Mouse (Mus musculus): ENCODE measurements around the gene Mtx1.

Mtx1 gene

GRCm38 (mm10) chr3:89226900-89227299 is at the start of gene Mtx1:
Gene Mtx1, minus strand, starts transcription at chr3:89227088.
- DNase-seq (ENCODE audit: extremely low read depth, low read depth, low spot score): no peak

DNA sequence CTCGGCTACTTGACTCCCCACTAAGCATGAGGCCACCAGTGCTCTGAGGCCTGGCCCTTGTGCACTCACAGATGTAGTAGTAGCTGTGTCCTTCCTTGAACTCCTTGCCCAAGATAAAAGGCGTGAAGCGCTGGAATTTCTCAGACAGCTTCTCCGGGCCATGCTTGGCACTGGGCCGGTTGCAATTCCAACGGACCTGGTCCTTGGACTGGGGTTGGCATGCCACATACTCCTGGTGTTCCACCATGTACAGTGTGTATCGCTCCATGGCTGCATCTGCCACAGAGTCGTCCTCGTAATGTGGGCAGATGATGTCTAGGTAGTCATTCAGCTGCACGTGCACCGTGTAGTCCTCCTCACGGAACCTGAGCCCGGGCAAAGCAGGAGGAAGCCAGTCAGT is 49.2 kb upstream of the Mtx1 start:
- no peak for DNase-seq (ENCODE audit: extremely low read depth, low read depth, low spot score)

DNA sequence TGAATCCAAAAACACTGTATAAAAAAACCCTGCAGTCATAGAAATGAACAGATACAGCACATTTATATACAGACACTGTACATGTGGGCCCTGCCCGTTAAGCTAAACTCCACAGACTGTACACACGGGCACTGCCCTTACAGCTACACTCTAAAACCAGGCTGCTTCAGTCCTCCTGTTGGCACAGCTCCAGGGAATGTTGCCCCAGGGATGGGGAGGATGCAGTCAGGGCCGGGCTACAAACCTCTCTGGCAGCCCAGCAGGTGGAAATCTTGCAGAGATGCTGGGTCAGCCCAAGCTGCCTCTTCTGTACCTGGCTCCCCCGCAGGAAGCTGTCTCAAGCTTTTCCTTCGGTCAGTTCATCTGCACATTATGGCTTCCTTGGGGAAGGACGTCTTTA is 44.9 kb upstream of the Mtx1 start:
- no peak for DNase-seq (ENCODE audit: extremely low read depth, low read depth, low spot score)

- peak; percentile 89 for DNase-seq (ENCODE audit: extremely low read depth, low read depth, low spot score)
Observed at GRCm38 (mm10) chr3:89270891-89271290, 44.0 kb upstream of the Mtx1 start.

GRCm38 (mm10) chr3:89270051-89270755 is 43.3 kb upstream of the Mtx1 start, which contains the start of gene Slc50a1:
Gene Slc50a1, minus strand, starts transcription at chr3:89270570.
- DNase-seq (ENCODE audit: extremely low read depth, low read depth, low spot score): no peak

- no peak for DNase-seq (ENCODE audit: extremely low read depth, low read depth, low spot score)
Observed at GRCm38 (mm10) chr3:89268916-89269315, 42.0 kb upstream of the Mtx1 start.

DNA sequence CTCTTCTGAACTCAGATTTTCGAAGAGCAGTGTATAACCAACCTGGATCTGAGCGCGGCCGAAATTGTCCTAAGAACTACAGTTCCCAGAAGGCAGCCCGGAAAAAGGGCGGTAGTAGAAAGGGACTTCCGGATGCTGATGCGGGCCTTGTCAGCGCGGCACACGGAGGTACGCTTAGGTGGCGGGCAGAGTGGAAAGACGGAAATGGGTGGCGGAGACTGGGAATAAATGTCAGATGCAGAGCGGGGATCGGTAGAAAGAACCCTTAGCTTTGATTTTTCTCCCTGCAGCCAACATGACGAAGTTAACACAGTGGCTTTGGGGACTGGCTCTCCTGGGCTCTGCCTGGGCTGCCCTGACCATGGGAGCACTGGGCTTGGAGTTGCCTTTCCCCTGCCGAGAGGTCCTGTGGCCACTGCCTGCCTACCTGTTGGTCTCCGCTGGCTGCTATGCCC is 39.6 kb upstream of the Mtx1 start:
- DNase-seq (ENCODE audit: extremely low read depth, low read depth, low spot score): no peak

DNA sequence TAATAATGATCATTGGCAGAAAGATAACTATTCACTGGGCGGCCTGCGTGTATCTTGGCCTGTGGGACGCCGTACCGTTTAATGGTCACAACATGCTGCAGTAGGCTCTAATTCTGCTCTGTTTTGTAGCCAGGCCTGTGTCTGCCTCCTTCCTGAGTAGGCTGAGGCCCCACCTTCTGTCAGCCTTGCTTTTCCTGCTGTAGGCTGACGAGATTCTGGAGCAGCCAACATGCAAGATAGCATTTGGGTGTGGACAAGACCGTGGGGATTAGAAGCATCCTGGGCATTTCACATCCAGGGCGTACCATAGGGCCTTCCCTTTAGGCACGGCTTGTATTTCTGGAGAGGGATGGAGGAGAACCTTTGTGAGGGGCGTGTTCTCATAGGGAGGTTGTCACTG is 35.5 kb upstream of the Mtx1 start:
- no peak for DNase-seq (ENCODE audit: extremely low read depth, low read depth, low spot score)

DNA sequence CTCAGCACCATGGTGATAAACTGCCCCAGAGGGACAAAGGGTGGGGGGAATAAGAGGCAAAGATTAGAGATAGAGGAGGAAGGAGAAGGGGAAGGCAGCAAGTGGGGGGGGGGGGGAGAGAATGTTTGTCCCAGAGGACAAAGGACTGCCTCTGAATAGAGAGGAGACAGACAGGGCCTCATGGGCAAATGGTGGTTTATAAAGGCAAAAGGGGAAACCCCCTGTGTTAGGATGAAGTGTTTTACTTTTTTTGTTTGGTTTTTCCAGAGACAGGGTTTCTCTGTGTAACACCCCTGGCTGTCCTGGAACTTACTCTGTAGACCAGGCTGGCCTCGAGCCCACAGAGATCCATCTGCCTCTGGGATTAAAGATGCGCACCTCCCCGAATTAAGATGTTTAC is 33.3 kb upstream of the Mtx1 start:
- DNase-seq (ENCODE audit: extremely low read depth, low read depth, low spot score): no peak

DNA sequence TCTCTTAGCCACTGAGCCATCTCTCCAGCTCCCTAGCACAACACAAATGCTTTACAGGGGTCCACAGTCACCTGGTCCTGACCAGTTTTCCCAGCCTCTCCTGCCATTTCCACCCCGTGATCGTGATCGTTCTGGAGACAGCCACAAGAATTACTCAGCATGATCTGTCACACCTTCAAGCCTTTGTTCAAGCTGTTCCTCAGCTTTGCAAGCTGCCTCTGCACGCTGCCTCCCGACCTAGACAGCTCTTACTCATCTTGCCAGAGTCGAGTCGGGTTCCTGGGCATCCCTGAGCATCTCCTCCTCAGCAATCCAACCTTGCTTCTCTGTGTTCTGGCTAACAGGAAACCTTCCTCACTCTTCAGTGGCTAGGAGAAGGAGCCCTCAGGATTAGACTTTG is 32.2 kb upstream of the Mtx1 start, which contains the start of gene Dpm3:
Gene Dpm3, plus strand, starts transcription at position 283 of the 400 bp plus-strand sequence.
- no peak for DNase-seq (ENCODE audit: extremely low read depth, low read depth, low spot score)

DNA sequence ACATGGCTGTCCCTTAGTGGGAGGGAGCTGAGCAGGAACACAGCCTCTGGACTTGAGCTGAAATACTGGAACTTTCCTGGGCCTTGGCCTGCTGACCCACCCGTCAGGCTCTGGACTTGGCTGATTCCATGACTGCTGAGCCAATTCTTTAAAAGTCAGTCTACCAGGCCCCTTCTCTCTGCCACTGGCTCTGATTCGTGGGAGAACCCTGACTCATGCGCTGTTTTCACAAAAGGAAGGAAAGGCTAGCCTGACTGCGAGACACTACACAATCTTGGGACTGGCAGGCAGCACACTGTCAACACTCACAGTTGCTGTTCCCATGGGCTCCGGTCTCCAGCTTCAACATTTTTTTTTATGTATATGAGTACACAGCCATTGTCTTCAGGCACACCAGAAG is 29.3 kb upstream of the Mtx1 start:
- DNase-seq (ENCODE audit: extremely low read depth, low read depth, low spot score): no peak

DNA sequence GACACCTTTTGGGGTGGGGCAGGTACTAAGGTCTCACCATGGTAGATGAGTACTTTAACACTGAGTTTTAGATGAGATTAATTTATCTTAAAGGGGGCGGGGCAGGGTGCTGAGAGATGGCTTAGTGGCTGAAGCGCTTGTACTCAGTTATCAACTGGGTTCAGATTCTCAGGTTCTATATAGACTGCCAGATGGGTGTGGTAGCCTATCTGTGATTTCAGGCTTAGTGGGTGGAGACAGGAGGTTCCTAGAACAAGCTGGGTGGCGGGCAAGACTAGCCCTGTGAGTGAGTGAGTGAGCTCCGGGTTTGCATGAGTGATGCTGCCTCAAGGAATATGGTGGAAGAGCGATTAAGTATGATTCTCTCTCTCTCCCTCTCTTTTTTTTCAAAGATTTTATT is 28.1 kb upstream of the Mtx1 start:
- DNase-seq (ENCODE audit: extremely low read depth, low read depth, low spot score): no peak

- DNase-seq (ENCODE audit: extremely low read depth, low read depth, low spot score): no peak
Observed at GRCm38 (mm10) chr3:89251365-89251895, 24.5 kb upstream of the Mtx1 start.

GRCm38 (mm10) chr3:89250435-89251040 is 23.6 kb upstream of the Mtx1 start:
- no peak for DNase-seq (ENCODE audit: extremely low read depth, low read depth, low spot score)

DNA sequence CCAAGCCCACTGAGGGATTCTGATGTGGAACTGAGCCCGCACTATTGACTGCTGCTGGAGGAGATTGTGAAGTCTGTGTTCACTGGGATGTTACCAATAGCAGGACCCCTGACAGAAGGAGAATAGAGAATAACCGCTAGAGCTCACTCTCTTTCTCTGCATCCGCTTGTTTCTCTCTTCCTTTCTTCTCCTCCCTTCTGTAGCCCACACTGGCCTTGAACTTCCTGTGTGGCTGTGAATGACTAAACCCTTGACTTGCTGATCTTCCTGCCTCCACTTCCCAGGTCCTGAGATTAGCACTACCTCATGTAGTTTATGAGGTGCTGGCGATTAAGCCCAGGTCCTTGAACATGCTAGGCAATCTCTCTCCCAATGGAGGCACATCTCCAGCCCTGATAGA is 20.6 kb upstream of the Mtx1 start:
- no peak for DNase-seq (ENCODE audit: extremely low read depth, low read depth, low spot score)

- no peak for DNase-seq (ENCODE audit: extremely low read depth, low read depth, low spot score)
Observed at GRCm38 (mm10) chr3:89246261-89247100, 19.6 kb upstream of the Mtx1 start, which contains the start of gene Trim46. Gene Trim46, minus strand, starts transcription at chr3:89246309.

DNA sequence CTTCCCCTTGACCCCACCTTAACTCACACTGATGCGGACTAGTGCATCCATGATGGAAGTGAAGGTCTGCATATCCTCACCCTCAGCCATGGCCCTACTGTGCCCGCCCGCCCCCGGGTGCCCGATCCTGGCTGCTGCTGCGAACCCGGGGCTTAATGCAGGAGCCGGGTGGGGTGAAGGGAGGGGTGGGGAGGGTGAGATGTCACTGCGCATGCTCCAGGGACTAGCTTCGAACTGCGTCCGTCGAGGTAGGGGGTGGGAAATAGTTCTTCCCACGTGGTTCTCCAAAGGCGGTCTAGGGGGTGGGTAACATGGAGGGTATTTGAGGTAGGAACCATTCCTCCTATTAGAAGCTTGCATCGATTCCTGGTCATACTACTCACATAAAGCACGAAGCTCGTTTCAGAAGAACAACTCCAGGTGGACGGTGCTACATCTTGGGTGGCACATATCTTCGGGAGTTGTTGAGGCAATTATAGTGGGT is 18.8 kb upstream of the Mtx1 start, which contains the start of gene Krtcap2:
Gene Krtcap2, plus strand, starts transcription at position 279 of the 484 bp plus-strand sequence.
- no peak for DNase-seq (ENCODE audit: extremely low read depth, low read depth, low spot score)

DNA sequence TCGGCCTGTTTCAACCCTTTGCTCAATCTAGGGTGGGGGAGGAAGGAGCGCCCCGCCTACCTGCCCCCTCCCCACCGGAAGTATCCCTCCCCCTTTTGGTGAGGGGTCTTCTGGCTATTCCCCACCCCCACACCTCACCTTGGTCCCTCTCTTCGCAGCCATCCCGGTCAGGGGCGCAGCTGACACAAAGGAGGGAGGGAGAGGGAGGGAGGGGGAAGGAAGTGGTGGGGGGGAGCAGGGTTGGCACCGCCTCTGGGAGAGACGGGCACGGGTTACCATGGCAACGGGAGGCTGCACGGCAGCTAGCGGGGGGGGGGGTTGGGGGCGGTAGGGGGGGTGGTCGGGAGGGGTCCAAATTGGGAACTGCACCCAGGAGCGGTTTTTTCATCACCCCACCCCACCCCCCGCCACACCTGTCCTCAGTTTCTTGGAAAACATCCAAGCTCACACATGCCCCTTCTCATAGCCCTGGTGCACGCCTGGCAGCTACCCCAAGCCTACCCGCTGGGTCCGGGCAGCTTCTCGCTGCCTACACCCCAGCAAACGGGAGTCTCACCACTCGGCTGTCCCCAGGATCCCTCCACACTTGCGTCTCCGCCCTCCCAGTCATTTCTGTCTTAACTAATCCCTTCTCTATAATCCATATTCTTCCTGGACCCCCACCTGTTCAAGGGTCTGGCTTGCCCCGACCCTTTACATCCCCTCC is 18.2 kb upstream of the Mtx1 start:
- DNase-seq (ENCODE audit: extremely low read depth, low read depth, low spot score): no peak

DNA sequence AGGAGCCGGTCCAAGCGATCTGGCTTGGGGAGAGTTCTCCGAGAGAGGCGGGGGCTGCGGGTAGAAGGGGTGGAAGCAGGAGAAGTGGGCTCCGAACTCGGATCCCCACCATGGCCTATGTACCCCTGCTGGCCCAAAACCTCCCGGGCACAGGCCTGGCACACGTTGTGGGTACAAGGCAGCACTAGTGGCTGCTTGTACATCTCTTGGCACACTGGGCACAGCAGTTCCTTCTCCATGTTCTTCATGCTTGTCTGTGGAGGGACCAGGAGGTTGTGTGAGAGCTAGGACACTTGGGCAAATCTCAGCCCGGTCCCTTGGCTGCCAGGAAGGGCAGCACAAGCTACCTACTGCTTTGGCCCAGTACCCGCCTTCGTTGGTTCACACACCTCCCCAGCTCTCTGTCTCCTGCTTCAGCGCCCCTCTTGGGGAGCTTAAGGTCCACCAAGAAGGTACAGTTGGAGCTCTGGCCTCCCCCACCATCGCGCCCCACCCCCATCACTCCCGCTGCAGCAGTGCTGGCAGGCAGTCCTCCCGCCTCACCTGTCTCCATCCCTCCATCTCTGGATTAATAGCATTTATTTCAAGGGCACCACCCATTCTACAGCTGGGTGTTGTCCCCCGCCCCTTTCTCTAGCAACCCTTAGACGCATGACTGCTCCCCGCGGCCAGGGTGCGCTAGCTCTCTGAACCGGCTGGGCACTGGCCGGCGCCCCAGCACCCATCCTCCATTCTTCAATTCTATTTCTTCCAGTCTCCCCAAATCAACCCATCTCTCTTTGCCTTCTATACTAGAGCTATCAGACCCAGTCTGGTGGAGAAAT is 17.5 kb upstream of the Mtx1 start:
- DNase-seq (ENCODE audit: extremely low read depth, low read depth, low spot score): no peak

DNA sequence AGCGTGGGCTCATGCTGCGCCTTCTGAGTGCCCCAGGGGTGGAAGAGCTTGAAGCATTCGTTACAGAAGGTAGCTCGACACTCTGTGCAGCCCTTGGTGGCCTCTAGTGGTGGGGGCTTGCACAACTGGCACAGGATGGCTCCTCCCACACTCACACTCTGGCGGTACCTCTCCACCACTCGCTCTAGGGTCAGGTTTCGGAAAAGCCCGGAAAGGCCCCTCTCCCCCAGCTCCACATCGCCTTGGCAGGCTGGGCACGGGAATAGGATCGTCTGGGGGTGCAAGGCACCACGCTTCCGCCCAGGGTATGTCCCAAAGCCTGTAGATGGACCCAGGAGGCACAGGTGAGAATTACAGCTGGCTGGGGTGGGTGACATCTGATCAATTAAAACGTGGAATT is 16.7 kb upstream of the Mtx1 start:
- no peak for DNase-seq (ENCODE audit: extremely low read depth, low read depth, low spot score)
